Mouse (Mus musculus): Measurements from ENCODE around the gene Grrp1.

Gene Grrp1

GRCm38 (mm10) chr4:134253722-134254324, at the start of gene Grrp1:
Grrp1 (minus strand) TSS chr4:134254106.
- WGBS = 15% methylated on average over 13 of the region's 13 CpGs

GRCm38 (mm10) chr4:134302084-134302483, 48.2 kb upstream of the Grrp1 start:
- WGBS = 85% methylated on average over 5 of the region's 5 CpGs

GRCm38 (mm10) chr4:134300316-134300715, 46.4 kb upstream of the Grrp1 start:
- WGBS = 46% methylated on average over 9 of the region's 9 CpGs

- 57% methylated on average over 4 of the region's 4 CpGs for WGBS
Observed at GRCm38 (mm10) chr4:134299498-134299810, 45.5 kb upstream of the Grrp1 start.

GRCm38 (mm10) chr4:134298626-134299497, 45.0 kb upstream of the Grrp1 start:
- WGBS = 71% methylated on average over 19 of the region's 19 CpGs

- WGBS = 88% methylated on average over 8 of the region's 8 CpGs
Observed at GRCm38 (mm10) chr4:134297369-134297768, 43.5 kb upstream of the Grrp1 start.

- 91% methylated on average over 4 of the region's 4 CpGs for WGBS
Observed at GRCm38 (mm10) chr4:134296523-134296922, 42.6 kb upstream of the Grrp1 start.

GRCm38 (mm10) chr4:134296096-134296495, 42.2 kb upstream of the Grrp1 start:
- WGBS = 90% methylated on average over 4 of the region's 4 CpGs

- 69% methylated on average over 9 of the region's 9 CpGs for WGBS
Observed at GRCm38 (mm10) chr4:134293692-134294163, 39.8 kb upstream of the Grrp1 start.

- WGBS = 75% methylated on average over 18 of the region's 18 CpGs
Observed at GRCm38 (mm10) chr4:134293061-134293691, 39.3 kb upstream of the Grrp1 start.

GRCm38 (mm10) chr4:134292067-134292466, 38.2 kb upstream of the Grrp1 start:
- 18% methylated on average over 7 of the region's 7 CpGs for WGBS

GRCm38 (mm10) chr4:134288397-134289256, 34.7 kb upstream of the Grrp1 start:
- WGBS = 45% methylated on average over 11 of the region's 11 CpGs

- under 1% methylated on average over 43 of the region's 43 CpGs for WGBS
Observed at GRCm38 (mm10) chr4:134287575-134288025, 33.7 kb upstream of the Grrp1 start, which contains the start of gene Pdik1l. Pdik1l (minus strand) TSS chr4:134287895.

- under 1% methylated on average over 57 of the region's 59 CpGs for WGBS
Observed at GRCm38 (mm10) chr4:134287168-134287564, 33.3 kb upstream of the Grrp1 start.

GRCm38 (mm10) chr4:134286226-134287167, 32.6 kb upstream of the Grrp1 start:
- WGBS = 2% methylated on average over 59 of the region's 59 CpGs

- 98% methylated on average over 2 of the region's 2 CpGs for WGBS
Observed at GRCm38 (mm10) chr4:134284942-134285341, 31.0 kb upstream of the Grrp1 start.

- 12% methylated on average over 14 of the region's 14 CpGs for WGBS
Observed at GRCm38 (mm10) chr4:134273417-134274345, 19.8 kb upstream of the Grrp1 start.

GRCm38 (mm10) chr4:134272731-134273416, 19.0 kb upstream of the Grrp1 start:
- WGBS = 36% methylated on average over 12 of the region's 13 CpGs

- 92% methylated on average over 7 of the region's 7 CpGs for WGBS
Observed at GRCm38 (mm10) chr4:134271979-134272378, 18.1 kb upstream of the Grrp1 start.

All from cerebral cortex, adult 2 months (tissue).